Mouse (Mus musculus): ENCODE results near the gene Hrg.
"Not testable (repeated sequence)": the region's sequence is repeated elsewhere in the genome, so short reads cannot be mapped to it uniquely, and the experiment has no call there.

Gene Hrg

GRCm38 (mm10) chr16:22950840-22951395, at the start of gene Hrg:
Gene Hrg, plus strand, starts transcription at chr16:22951072.
- no peak for DNase-seq

GRCm38 (mm10) chr16:22901326-22901725, 49.5 kb upstream of the Hrg start:
- DNase-seq, result no peak

GRCm38 (mm10) chr16:22909290-22909689, 41.6 kb upstream of the Hrg start:
- no peak for DNase-seq

GRCm38 (mm10) chr16:22911986-22912385, 38.9 kb upstream of the Hrg start:
- DNase-seq, result peak; percentile 27

- no peak for DNase-seq
Measured at GRCm38 (mm10) chr16:22912886-22913285, 38.0 kb upstream of the Hrg start.

- no peak for DNase-seq
Measured at GRCm38 (mm10) chr16:22914276-22914675, 36.6 kb upstream of the Hrg start.

- no peak for DNase-seq
Measured at GRCm38 (mm10) chr16:22918034-22918433, 32.8 kb upstream of the Hrg start, which contains the start of gene Fetub. Gene Fetub, plus strand, starts transcription at chr16:22918334.

- no peak for DNase-seq
Measured at GRCm38 (mm10) chr16:22918664-22919312, 32.1 kb upstream of the Hrg start.

- peak; percentile 60 for DNase-seq
Measured at GRCm38 (mm10) chr16:22919971-22920854, 30.7 kb upstream of the Hrg start.

- DNase-seq, result no peak
Measured at GRCm38 (mm10) chr16:22921761-22922160, 29.1 kb upstream of the Hrg start.

GRCm38 (mm10) chr16:22922433-22922832, 28.4 kb upstream of the Hrg start:
- DNase-seq, result no peak

- DNase-seq, result no peak
Measured at GRCm38 (mm10) chr16:22929575-22929974, 21.3 kb upstream of the Hrg start.

- DNase-seq, result no peak
Measured at GRCm38 (mm10) chr16:22931431-22932200, 19.3 kb upstream of the Hrg start.

GRCm38 (mm10) chr16:22937631-22938030, 13.2 kb upstream of the Hrg start:
- DNase-seq, result no peak

- DNase-seq, result no peak
Measured at GRCm38 (mm10) chr16:22938541-22938940, 12.3 kb upstream of the Hrg start.

- DNase-seq, result no peak
Measured at GRCm38 (mm10) chr16:22939120-22939695, 11.7 kb upstream of the Hrg start.

GRCm38 (mm10) chr16:22941825-22942476, 8.9 kb upstream of the Hrg start:
- not testable (repeated sequence) for DNase-seq

- no peak for DNase-seq
Measured at GRCm38 (mm10) chr16:22947371-22947770, 3.5 kb upstream of the Hrg start.

- no peak for DNase-seq
Measured at GRCm38 (mm10) chr16:22953069-22953468, 2.2 kb downstream of the Hrg start.

- DNase-seq, result peak; percentile 58
Measured at GRCm38 (mm10) chr16:22955397-22956084, 4.7 kb downstream of the Hrg start.

GRCm38 (mm10) chr16:22956085-22956439, 5.2 kb downstream of the Hrg start:
- DNase-seq, result no peak

- no peak for DNase-seq
Measured at GRCm38 (mm10) chr16:22961073-22961472, 10.2 kb downstream of the Hrg start.
